Mouse (Mus musculus) ZHBTc4 (cell line): ENCODE results near the gene Spsb2.
"Not testable (repeated sequence)": the region's sequence is repeated elsewhere in the genome, so short reads cannot be mapped to it uniquely, and the experiment has no call there.

Source experiments
- DNase-seq: peaks from one replicate; pipeline ENCODE4 v3.0.0-alpha.2; 2011; ENCODE audit warnings: low read depth, low spot score

Gene Spsb2

DNA sequence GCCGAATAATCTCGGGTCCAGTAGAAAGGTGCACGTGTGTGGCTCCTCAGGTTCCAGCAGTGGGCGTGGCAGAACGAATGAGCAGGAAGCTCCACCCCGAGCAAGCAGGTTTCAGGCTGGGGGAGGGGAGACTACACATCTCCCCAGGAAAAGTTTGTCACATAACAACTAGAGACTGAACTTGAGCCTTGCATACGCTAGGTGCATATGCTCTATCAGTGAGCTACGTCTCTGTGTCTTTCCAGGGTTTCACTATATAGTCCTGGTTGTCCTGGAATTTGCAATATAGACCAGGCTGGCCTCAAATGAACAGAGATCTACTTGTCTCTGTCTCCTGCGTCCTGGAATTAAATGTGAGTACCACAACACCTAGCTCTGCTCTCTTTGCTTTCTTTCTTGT is 6.1 kb upstream of the Spsb2 start:
- DNase-seq: peak; percentile 71

DNA sequence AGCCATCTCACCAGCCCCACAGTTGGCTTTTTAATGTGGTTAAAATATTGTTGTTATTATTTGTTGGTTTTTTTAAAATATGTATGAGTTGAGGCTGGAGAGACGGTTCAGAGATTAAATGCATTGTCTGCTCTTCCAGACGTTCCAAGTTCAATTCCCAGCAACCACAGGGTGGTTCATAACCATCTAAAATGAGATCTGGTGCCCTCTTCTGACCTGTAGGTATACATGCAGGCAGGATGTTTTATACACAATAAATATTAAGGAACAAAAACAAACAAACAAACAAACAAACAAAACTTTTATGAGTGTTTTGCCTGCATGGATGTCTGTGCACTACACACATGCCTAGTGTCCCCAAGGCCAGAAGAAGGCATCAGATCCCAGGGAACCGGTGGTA is 5.4 kb upstream of the Spsb2 start:
- peak; percentile 56 for DNase-seq

GRCm38 (mm10) chr6:124803691-124804090 is 4.8 kb upstream of the Spsb2 start:
- not testable (repeated sequence) for DNase-seq

GRCm38 (mm10) chr6:124804341-124804740 is 4.1 kb upstream of the Spsb2 start:
- peak; percentile 56 for DNase-seq

DNA sequence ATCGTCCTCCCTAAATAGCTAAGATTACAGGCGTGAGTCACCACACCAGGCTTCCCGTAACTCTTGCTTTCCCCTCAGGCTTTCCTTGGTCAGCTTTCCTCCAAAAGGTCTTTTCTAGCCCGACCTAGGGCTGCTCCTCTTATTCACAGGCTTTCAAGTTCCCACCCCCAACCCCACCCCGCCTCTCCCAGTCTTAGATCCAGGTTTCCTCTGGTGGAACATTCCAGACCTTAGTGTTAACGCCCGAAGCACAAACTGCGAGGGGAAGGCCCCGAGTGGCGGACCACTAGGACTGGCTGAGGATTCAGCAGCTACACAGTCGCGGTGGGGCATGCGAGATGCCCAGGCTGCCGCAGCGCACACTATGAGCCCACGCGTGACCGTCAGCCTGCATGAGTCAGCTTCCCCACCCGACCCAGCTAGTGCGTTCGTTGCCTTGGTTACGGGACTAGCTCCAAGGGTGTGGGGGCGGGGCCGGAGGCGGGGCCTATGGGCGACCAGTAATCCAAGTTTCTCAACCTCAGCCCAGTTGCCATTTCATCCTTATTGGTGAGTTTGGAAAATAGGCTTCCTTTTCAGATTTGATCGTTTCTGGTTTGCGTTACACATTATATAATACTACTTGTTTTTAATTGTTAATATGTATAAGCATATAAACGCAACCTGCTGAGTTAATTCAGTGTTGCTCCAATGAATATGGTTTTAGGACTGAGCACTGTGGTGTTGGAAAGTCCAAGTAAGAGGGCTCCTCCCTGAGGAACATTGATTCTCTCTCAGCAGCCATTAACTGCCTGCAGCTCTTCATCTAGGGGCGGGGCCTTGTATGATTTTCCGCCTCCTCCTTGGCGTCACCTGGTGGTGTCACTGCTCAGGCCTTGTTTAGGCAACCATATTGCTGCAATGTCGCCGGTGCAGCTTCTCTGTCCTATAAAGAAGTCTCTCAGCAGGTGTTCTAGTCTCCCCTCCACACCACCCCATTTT is 2.8 kb upstream of the Spsb2 start:
- peak; percentile 98 for DNase-seq

GRCm38 (mm10) chr6:124806446-124807140 is 1.9 kb upstream of the Spsb2 start:
- no peak for DNase-seq

GRCm38 (mm10) chr6:124807366-124807765 is 1.1 kb upstream of the Spsb2 start:
- DNase-seq: no peak

DNA sequence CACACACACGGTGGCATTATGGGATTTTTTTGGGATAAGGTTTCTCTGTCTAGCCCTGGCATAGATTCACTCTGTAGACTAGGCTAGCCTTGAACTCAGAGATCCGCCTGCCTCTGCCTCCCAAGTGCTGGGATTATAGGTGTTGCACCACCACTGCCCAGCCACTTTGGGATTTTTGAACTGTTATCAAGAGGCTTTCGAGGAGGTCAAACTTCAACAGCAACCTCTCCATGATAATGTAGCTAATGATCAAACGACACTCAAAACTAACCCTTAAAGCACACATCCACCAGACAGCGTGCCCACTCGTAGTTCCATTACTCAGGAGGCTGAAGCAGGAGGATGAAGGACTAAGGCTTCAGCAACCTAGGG is 489 bp upstream of the Spsb2 start:
- DNase-seq: no peak

DNA sequence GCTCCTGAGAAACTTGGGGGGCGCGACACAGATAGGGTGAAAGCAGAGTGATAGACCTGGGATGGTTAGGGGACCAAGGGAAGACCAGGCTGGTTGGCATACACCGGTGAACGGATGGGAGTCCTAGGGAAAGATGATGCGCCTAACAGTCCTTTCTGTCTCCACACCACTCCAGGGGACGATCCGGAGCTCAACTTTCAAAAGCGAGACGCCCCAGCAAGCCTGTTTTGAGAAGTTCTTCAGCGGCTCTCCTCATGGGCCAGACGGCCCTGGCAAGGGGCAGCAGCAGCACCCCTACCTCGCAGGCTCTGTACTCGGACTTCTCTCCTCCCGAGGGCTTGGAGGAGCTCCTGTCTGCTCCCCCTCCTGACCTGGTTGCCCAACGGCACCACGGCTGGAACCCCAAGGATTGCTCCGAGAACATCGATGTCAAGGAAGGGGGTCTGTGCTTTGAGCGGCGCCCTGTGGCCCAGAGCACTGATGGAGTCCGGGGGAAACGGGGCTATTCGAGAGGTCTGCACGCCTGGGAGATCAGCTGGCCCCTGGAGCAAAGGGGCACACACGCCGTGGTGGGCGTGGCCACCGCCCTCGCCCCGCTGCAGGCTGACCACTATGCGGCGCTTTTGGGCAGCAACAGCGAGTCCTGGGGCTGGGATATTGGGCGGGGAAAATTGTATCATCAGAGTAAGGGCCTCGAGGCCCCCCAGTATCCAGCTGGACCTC is 752 bp downstream of the Spsb2 start:
- DNase-seq: peak; percentile 48

DNA sequence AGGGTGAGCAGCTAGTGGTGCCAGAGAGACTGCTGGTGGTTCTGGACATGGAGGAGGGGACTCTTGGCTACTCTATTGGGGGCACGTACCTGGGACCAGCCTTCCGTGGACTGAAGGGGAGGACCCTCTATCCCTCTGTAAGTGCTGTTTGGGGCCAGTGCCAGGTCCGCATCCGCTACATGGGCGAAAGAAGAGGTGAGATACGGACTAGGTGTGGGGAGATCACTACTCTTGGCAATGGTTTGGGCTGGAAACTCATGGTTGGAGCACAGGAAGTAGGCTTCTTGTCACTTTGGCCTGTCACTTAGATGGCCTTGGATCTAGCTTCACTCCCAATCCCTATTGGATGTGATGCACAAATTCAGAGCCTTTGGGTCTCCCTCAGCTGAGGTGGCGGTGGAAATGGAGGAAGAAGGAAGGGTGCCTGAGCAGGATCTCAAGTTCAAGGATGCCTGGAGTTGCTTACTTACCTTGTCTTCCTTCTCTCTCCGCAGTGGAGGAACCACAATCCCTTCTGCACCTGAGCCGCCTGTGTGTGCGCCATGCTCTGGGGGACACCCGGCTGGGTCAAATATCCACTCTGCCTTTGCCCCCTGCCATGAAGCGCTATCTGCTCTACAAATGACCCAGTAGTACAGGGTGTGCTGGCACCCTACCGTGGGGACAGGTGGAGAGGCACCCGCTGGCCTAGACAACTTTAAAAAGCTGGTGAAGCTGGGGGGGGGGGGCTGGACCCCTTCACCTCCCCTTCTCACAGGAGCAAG is 1.5 kb downstream of the Spsb2 start:
- peak; percentile 16 for DNase-seq

- DNase-seq: not testable (repeated sequence)
Measured at GRCm38 (mm10) chr6:124810566-124811402, 2.3 kb downstream of the Spsb2 start.

DNA sequence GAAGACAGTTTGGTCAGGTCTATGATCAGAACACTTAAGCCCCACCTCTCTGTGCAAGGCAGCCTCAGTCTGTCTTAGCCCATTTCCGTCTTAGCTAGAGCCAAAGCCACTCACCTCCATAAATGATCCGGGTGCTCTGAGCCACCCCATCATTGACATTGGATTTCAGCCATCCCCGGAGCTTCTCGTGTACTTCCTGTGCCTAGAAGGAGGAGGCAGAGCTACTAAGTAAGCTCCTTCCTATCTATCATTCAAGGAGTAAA is 2.9 kb downstream of the Spsb2 start:
- no peak for DNase-seq

- peak; percentile 21 for DNase-seq
Measured at GRCm38 (mm10) chr6:124811701-124812560, 3.5 kb downstream of the Spsb2 start.

- DNase-seq: no peak
Measured at GRCm38 (mm10) chr6:124812848-124813247, 4.4 kb downstream of the Spsb2 start.

GRCm38 (mm10) chr6:124813496-124813895 is 5.0 kb downstream of the Spsb2 start:
- DNase-seq: peak; percentile 76

GRCm38 (mm10) chr6:124813933-124814332 is 5.5 kb downstream of the Spsb2 start, which contains the start of gene Tpi1:
Gene Tpi1 (minus strand): TSS chr6:124814296.
- DNase-seq: peak; percentile 93

DNA sequence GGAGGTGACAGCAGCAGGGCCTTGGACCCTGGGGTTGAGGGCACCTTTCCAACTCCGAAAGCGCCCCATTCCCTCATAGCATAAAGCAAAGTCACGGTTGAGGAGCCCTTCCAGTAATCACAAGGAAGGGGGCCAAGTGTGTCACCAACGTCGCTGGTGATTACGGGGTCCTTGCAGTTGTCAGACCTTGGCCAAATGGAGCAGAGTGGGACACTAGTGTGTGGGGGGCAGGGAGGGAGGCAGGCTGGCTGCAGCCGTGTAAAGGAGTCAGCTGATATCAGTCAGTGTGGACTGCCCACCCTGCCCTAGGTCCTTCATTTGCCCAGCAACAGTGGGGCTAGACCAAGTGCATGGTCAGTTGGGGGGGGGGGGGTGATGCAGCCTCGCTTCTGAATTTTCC is 6.0 kb downstream of the Spsb2 start:
- peak; percentile 24 for DNase-seq

DNA sequence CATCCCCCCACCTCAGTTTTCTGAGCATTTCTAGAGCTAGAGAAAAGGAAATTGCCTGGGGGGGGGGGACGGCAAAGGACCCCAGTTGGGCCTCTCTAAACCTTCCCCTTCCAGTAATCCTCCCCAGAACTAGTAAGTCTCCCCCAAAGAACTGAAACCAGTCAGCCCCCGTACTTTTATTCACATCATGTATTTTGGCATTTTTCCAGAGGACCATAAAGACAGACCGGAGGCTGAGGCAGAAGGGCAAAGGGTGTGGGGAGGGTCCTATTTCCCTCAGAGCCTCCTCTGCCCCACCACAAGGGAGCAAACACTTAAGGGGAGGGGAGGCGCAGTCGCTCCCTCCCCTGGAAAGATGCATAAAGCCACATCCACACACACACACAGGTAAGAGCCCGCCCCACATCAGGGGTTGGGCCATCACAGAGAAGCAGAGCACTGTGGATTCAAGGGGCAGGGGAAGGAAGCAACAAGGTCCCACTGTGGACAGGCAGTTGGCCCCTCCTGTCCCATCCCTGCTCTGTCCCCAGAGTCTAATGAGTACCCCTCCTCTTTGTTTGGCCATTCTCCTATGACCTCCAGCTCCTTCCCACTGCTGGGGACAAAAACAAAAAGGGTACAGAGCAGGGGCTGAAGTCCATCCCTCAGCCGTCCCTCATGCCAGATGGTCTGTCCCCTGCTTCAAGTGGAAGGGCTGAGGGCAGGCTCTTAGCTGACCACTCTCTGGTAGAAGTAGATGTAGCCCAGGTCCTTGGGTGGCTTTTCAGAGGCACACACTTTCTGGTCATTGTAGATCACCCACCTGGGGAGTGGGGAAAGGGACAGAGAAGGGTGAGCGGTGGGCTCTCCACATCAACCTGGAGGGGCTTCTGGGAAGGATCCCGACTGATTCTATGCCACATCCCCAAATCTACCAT is 6.7 kb downstream of the Spsb2 start:
- DNase-seq: no peak

DNA sequence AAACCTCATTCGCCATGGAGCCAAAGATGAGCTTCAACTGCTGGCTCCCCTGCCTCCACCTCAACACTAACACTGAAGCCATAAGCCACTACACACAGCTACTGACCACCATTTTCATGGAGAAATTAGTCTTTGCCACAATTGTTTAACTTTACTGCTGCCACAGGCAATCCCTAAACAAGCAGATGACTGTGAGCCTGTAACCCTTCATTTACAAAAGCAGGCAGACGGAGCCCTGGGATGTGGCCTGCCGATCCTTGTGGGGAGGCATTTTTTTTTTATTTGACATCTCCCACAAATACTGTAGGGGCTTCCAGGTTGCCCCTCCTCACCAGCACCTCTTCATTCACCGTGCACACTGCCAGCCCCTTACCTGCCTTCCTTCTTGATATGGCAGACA is 8.2 kb downstream of the Spsb2 start:
- DNase-seq: no peak
